Mouse (Mus musculus) embryonic facial prominence, embryonic 14.5 days (tissue): Measurements from ENCODE around the gene Popdc2. TPM values are rescaled to one million over a fixed set of nuclear protein-coding genes. Genes with fewer than 3 reads are reported as not detected.

Experiments used
- ATAC-seq: fragments of 200-750 bp; cut with Nextera tagmentation; 2 replicates; pipeline ENCODE4 v1.8.0; 2017; ENCODE audit warnings: low read depth, moderate number of reproducible peaks, moderate TSS enrichment
- DNase-seq: peaks from one replicate; pipeline ENCODE4 v3.0.0-alpha.2; 2015; ENCODE audit warnings: low spot score
- H3K27ac ChIP-seq: fragments of 300-500 bp; sonication (generic); replicated peaks from 2 replicates; pipeline ENCODE4 v1.5.1; 2014; ENCODE audit warnings: low read depth, mild to moderate bottlenecking, low read length, moderate library complexity
- H3K27me3 ChIP-seq: fragments of 300-500 bp; sonication (generic); replicated peaks from 2 replicates; pipeline ENCODE4 v1.6.1; 2014; ENCODE audit warnings: low read length; ENCODE audit not compliant: control insufficient read depth, insufficient read depth
- H3K36me3 ChIP-seq: fragments of 300-500 bp; sonication (generic); 2 replicates; pipeline ENCODE4 v1.6.1; 2014; ENCODE audit warnings: low read length, mixed read lengths; ENCODE audit not compliant: control insufficient read depth, insufficient read depth
- H3K4me1 ChIP-seq: fragments of 300-500 bp; sonication (generic); 2 replicates; pipeline ENCODE4 v1.6.1; 2014; ENCODE audit warnings: antibody characterized with exemption, low read length; ENCODE audit not compliant: control insufficient read depth, insufficient read depth
- H3K4me2 ChIP-seq: fragments of 300-500 bp; sonication (generic); 2 replicates; pipeline ENCODE4 v1.6.1; 2014; ENCODE audit warnings: low read depth, mild to moderate bottlenecking, low read length, moderate library complexity, mixed read lengths
- H3K4me3 ChIP-seq: fragments of 300-500 bp; sonication (generic); 2 replicates; pipeline ENCODE4 v1.5.1; 2014; ENCODE audit warnings: low read depth, mild to moderate bottlenecking, low read length
- H3K9ac ChIP-seq: fragments of 300-500 bp; sonication (generic); 2 replicates; pipeline ENCODE4 v1.6.1; 2014; ENCODE audit warnings: low read depth, mild to moderate bottlenecking, low read length, moderate library complexity, mixed read lengths
- H3K9me3 ChIP-seq: fragments of 300-500 bp; sonication (generic); 2 replicates; pipeline ENCODE4 v1.6.1; 2016; ENCODE audit warnings: low read length; ENCODE audit not compliant: control insufficient read depth
- WGBS: fragments of 180-500 bp; shearing (Covaris S2); extraction: QIAGEN DNeasy Blood & Tissue Kit; methylation state at CpG from one replicate; pipeline ENCODE4 v1.1.7; 2014; 5-methylcytosine and 5-hydroxymethylcytosine counted together
- polyA plus RNA-seq: library from polyadenylated mRNA; unstranded; fragments of >200 nt; fragmentation: Nextera tagmentation; extraction: Ambion mirVana; gene quantifications from 2 replicates; pipeline ENCODE4 v1.2.1, GENCODE M21; 2014

The Popdc2 gene
- polyA plus RNA-seq, 1 experiment from 2014 or later, result 12.8 TPM

- no peaks in the 10 kb centered on the region for H3K36me3 ChIP-seq
- 42% methylated on average over 8 of the region's 8 CpGs for WGBS
- peaks cover 13% of the 10 kb centered on the region for H3K4me1 ChIP-seq
- H3K27ac ChIP-seq, result peak overlapping the region; percentile 77
- H3K9me3 ChIP-seq, result no peaks in the 10 kb centered on the region
- 0 out of 2 replicates have a peak, but pooled peaks have one; percentile 41 for ATAC-seq
- peak overlapping the region; percentile 28 for H3K4me3 ChIP-seq
- no peaks in the 10 kb centered on the region for H3K27me3 ChIP-seq
- peak overlapping the region; percentile 58 for H3K9ac ChIP-seq
- H3K4me2 ChIP-seq, result peak overlapping the region; percentile 56
- DNase-seq, result no peak
Observed at GRCm38 (mm10) chr16:38376841-38377249, 14.8 kb downstream of the Popdc2 start.

- ATAC-seq (no peak), DNase-seq (no peak)
- Histone ChIP-seq H3K9ac (no peak overlapping the region), H3K27ac (no peak overlapping the region), H3K4me3 (no peak overlapping the region), H3K9me3 (no peaks in the 10 kb centered on the region), H3K4me1 (peaks cover 13% of the 10 kb centered on the region), H3K27me3 (no peaks in the 10 kb centered on the region), H3K36me3 (no peaks in the 10 kb centered on the region), H3K4me2 (no peak overlapping the region)
- 81% methylated on average over 6 of the region's 6 CpGs for WGBS
Observed at GRCm38 (mm10) chr16:38377546-38377945, 15.5 kb downstream of the Popdc2 start.

- Histone ChIP-seq H3K27me3 (no peaks in the 10 kb centered on the region), H3K4me1 (peaks cover 13% of the 10 kb centered on the region), H3K9me3 (no peaks in the 10 kb centered on the region), H3K4me2 (no peak overlapping the region), H3K36me3 (no peaks in the 10 kb centered on the region), H3K9ac (no peak overlapping the region), H3K4me3 (no peak overlapping the region), H3K27ac (no peak overlapping the region)
- DNase-seq (no peak), ATAC-seq (no peak)
- 63% methylated on average over 6 of the region's 6 CpGs for WGBS
Observed at GRCm38 (mm10) chr16:38378591-38378990, 16.6 kb downstream of the Popdc2 start.

GRCm38 (mm10) chr16:38379088-38379487 is 17.1 kb downstream of the Popdc2 start:
- Histone ChIP-seq H3K27ac (no peak overlapping the region), H3K4me2 (no peak overlapping the region), H3K36me3 (no peaks in the 10 kb centered on the region), H3K9ac (no peak overlapping the region), H3K27me3 (no peaks in the 10 kb centered on the region), H3K4me3 (no peak overlapping the region), H3K4me1 (peaks cover 13% of the 10 kb centered on the region), H3K9me3 (no peaks in the 10 kb centered on the region)
- 22% methylated on average over 6 of the region's 6 CpGs for WGBS
- ATAC-seq (no peak), DNase-seq (no peak)

GRCm38 (mm10) chr16:38379493-38379892 is 17.5 kb downstream of the Popdc2 start:
- no peak for ATAC-seq
- WGBS, result 51% methylated on average over 3 of the region's 3 CpGs

GRCm38 (mm10) chr16:38379926-38380325 is 17.9 kb downstream of the Popdc2 start:
- Histone ChIP-seq H3K4me1 (peaks cover 13% of the 10 kb centered on the region), H3K27me3 (no peaks in the 10 kb centered on the region), H3K4me3 (no peak overlapping the region), H3K27ac (no peak overlapping the region), H3K9ac (no peak overlapping the region), H3K9me3 (no peaks in the 10 kb centered on the region), H3K4me2 (no peak overlapping the region), H3K36me3 (no peaks in the 10 kb centered on the region)
- DNase-seq (no peak), ATAC-seq (no peak)
- WGBS, result 93% methylated on average over 3 of the region's 3 CpGs

More at GRCm38 (mm10) chr16:38379493-38379892, 17.5 kb downstream of the Popdc2 start:
- Histone ChIP-seq H3K9ac (no peak overlapping the region), H3K36me3 (no peaks in the 10 kb centered on the region), H3K9me3 (no peaks in the 10 kb centered on the region), H3K4me2 (no peak overlapping the region), H3K27ac (no peak overlapping the region), H3K4me3 (no peak overlapping the region), H3K27me3 (no peaks in the 10 kb centered on the region), H3K4me1 (peaks cover 13% of the 10 kb centered on the region)
- no peak for DNase-seq

GRCm38 (mm10) chr16:38383683-38384082 is 21.7 kb downstream of the Popdc2 start:
- WGBS, result 84% methylated on average over 2 of the region's 2 CpGs
- H3K27me3 ChIP-seq, result no peaks in the 10 kb centered on the region
- H3K36me3 ChIP-seq, result no peaks in the 10 kb centered on the region

GRCm38 (mm10) chr16:38385184-38385634 is 23.2 kb downstream of the Popdc2 start:
- DNase-seq (no peak), ATAC-seq (no peak)
- H3K27ac ChIP-seq, result no peak overlapping the region
- no peaks in the 10 kb centered on the region for H3K36me3 ChIP-seq
- H3K4me3 ChIP-seq, result no peak overlapping the region
- 87% methylated on average over 6 of the region's 6 CpGs for WGBS
- no peaks in the 10 kb centered on the region for H3K27me3 ChIP-seq
- H3K9ac ChIP-seq, result no peak overlapping the region
- H3K9me3 ChIP-seq, result no peaks in the 10 kb centered on the region
- H3K4me2 ChIP-seq, result no peak overlapping the region
- H3K4me1 ChIP-seq, result no peaks in the 10 kb centered on the region

More at GRCm38 (mm10) chr16:38383683-38384082, 21.7 kb downstream of the Popdc2 start:
- DNase-seq (no peak), ATAC-seq (no peak)
- H3K4me2 ChIP-seq, result no peak overlapping the region
- no peaks in the 10 kb centered on the region for H3K4me1 ChIP-seq
- no peaks in the 10 kb centered on the region for H3K9me3 ChIP-seq
- H3K27ac ChIP-seq, result no peak overlapping the region
- H3K4me3 ChIP-seq, result no peak overlapping the region
- H3K9ac ChIP-seq, result no peak overlapping the region

GRCm38 (mm10) chr16:38385700-38386099 is 23.7 kb downstream of the Popdc2 start:
- Histone ChIP-seq H3K36me3 (no peaks in the 10 kb centered on the region), H3K9me3 (no peaks in the 10 kb centered on the region), H3K9ac (no peak overlapping the region), H3K27ac (no peak overlapping the region), H3K4me2 (no peak overlapping the region), H3K4me3 (no peak overlapping the region), H3K27me3 (no peaks in the 10 kb centered on the region), H3K4me1 (no peaks in the 10 kb centered on the region)
- ATAC-seq (no peak), DNase-seq (no peak)
- 93% methylated on average over 4 of the region's 4 CpGs for WGBS
